Mouse (Mus musculus) myocyte (in vitro differentiated cells): ENCODE results near the gene Tspan31.

ENCODE experiments used
- CEBPB ChIP-seq: IDR thresholded peaks from 2 replicates; pipeline ENCODE4 v1.6.1; 2011; ENCODE audit warnings: mild to moderate bottlenecking, moderate library complexity; ENCODE audit not compliant: poor library complexity, insufficient read depth, severe bottlenecking
- E2F4 ChIP-seq: IDR thresholded peaks from one replicate; pipeline ENCODE4 v1.6.1; 2011; ENCODE audit warnings: mild to moderate bottlenecking, control low read depth, moderate library complexity; ENCODE audit not compliant: insufficient read depth
- MAX ChIP-seq: IDR thresholded peaks from one replicate; pipeline ENCODE4 v1.6.1; 2011; ENCODE audit warnings: low read depth, mild to moderate bottlenecking, control low read depth
- MYOD1 ChIP-seq, 3 experiments: IDR thresholded peaks; one replicate each; pipeline ENCODE4 v1.6.1; 2011; ENCODE audit warnings: control low read depth in 2 of 3, low read depth in 2 of 3, mild to moderate bottlenecking in 2 of 3, moderate library complexity in 1 of 3; ENCODE audit not compliant: insufficient read length in 2 of 3, control insufficient read depth in 1 of 3
- MYOG ChIP-seq, 3 experiments: IDR thresholded peaks; one replicate each; pipeline ENCODE4 v1.6.1; 2011; ENCODE audit warnings: control low read depth in 2 of 3, low read depth in 2 of 3, mild to moderate bottlenecking in 2 of 3; ENCODE audit not compliant: insufficient read length in 2 of 3, control insufficient read depth in 1 of 3, insufficient read depth in 1 of 3
- POLR2A ChIP-seq: IDR thresholded peaks from one replicate; pipeline ENCODE4 v1.6.1; 2011; ENCODE audit warnings: low read depth, mild to moderate bottlenecking, control low read depth, moderate library complexity; ENCODE audit not compliant: insufficient read length
- POLR2AphosphoS2 ChIP-seq: IDR thresholded peaks from one replicate; pipeline ENCODE4 v1.6.1; 2011; ENCODE audit warnings: low read depth, control low read depth; ENCODE audit not compliant: insufficient read length
- REST ChIP-seq: IDR thresholded peaks from one replicate; pipeline ENCODE4 v1.6.1; 2011; ENCODE audit warnings: mild to moderate bottlenecking, control low read depth, moderate library complexity; ENCODE audit not compliant: insufficient read depth, insufficient read length
- TCF12 ChIP-seq: IDR thresholded peaks from one replicate; pipeline ENCODE4 v1.6.1; 2011; ENCODE audit warnings: mild to moderate bottlenecking, control low read depth; ENCODE audit not compliant: poor library complexity, insufficient read depth, severe bottlenecking
- USF1 ChIP-seq: IDR thresholded peaks from one replicate; pipeline ENCODE4 v1.6.1; 2011; ENCODE audit warnings: low read depth, mild to moderate bottlenecking, control low read depth, moderate library complexity

DNA sequence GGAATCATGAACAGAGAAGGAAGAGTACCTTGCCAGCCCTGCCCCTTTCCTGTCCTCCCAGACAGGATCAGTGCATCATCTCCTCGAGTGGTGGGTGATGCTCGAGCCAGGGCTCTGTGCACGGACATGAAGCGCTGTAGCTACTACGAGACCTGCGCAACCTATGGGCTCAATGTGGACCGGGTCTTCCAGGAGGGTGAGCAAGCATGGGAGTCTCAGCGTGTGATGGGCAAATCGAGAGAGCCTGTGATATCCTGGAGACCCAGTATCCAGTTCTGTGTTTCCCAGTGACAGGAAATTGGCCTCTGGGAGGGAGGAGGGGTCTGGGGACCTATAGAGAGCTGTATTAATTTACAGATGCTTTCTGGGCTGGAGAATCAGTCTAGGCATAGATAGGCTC is 15.0 kb upstream of the Tspan31 start:
- no peak for TF ChIP-seq CEBPB
- TF ChIP-seq POLR2A = no peak
- no peak for TF ChIP-seq POLR2AphosphoS2
- no peak for TF ChIP-seq MYOD1 (IDR thresholded peaks at IDR 0.05; ENCODE audit: control insufficient read depth in 1 of 3, insufficient read length in 2 of 3, low read depth in 2 of 3)
- no peak for TF ChIP-seq TCF12
- TF ChIP-seq MAX = no peak
- no peak for TF ChIP-seq MYOG (IDR thresholded peaks at IDR 0.05; ENCODE audit: control insufficient read depth in 1 of 3, insufficient read depth in 1 of 3, insufficient read length in 2 of 3, low read depth in 2 of 3)
- no peak for TF ChIP-seq USF1
- TF ChIP-seq E2F4 = no peak
- TF ChIP-seq REST = no peak
